Mouse (Mus musculus) regulatory T cell (primary cell): Measurements from ENCODE around the gene Dgkq.

Source experiments
- in situ Hi-C: fragments of 300-600 bp; cut with MboI, MseI; formaldehyde crosslinking; loops from one replicate; pipeline ENCODE4 v1.15.1; 2025; ENCODE audit warnings: high pct_unique_total_duplicates

Gene Dgkq

DNA sequence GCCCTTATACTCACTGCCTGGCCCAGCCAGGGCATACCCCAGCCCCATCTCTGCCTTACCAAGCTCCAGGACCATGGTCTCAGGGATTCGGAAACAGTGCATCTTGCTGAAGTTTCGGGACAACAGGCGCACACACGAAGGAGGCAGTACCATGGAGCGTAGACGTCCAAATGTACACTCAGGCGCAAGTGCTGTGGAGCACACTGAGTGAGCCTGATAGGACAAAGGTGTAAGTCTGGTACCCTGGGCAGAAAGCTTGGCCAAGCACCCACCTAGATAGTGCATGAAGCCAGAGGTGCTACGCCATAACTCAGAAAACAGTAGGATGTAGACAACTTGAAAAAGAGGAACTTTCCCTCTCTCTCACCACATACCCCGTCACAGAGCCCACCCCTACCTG lies 14.1 kb downstream of the Dgkq start:
- in situ Hi-C loops: loop anchor here (10.0 kb wide), 1 partner anchor 221 kb away; the partner anchor contains the start of gene Atp5k

DNA sequence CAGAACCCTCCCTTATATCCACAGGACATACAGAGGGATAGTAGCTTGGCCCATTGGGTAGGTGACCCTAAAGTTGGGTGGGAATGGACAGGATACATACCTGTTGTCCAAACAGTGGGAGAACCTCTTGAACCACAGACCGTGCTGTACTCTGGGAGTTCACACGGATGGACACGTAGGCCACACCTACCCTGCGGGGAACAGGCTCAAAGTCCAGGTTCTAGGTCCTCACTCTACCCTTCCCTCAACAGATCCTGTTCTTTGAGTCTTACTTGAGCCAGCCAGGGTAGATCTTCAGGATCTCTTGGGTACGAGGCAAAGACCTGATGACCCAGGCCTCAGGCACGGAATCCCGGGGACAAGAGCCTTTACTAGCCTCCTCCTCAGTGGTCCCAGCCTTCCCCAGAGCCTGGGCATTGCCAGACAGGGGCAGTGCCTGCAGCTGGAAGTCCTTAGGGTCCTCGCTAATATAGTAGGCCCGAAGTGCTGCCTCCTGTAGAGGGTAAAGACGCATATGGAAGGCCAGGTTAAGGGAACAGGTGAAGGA lies 15.0 kb downstream of the Dgkq start:
- in situ Hi-C loops: loop anchor here (10.0 kb wide), 1 partner anchor 220 kb away; the partner anchor contains the start of gene Atp5k

DNA sequence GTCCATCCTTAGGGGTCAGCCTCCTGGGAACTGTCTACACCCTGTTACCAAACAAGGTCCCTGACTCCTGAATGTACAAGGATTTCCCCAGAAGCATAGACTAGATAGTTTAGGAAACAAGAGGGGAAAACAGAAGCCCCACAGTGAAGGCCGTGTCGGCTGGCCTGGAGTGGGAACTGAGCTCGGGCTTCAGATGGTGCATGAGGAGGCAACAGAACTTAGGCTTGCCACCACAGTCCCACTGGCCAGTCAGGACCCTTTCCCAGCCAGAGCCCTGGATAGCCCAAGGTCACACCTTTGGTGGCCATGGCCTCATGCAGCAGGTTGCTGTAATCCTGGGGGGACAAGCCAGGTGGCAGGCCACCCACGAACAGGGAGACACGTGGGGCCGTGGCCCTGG lies 16.1 kb downstream of the Dgkq start:
- in situ Hi-C loops: loop anchor here (10.0 kb wide), 1 partner anchor 219 kb away; the partner anchor contains the start of gene Atp5k

DNA sequence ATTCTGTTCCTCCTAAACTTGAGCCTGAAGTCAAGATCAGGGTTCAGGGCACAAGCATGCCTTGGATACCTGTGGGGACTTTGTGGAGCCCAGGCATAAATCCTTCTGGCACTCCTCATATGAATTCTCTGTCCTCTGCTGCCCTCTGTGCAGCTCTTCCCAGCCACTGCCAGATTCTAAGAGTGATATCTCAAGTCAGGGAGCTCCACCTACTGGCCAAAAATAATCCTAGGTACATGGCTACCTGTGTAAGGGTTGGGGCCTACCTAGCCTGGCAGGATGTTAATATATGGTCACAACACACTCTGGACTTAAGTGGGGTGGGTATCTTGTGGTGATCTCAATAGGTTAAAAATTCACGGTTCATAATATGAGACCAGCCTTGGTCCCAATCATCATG lies 17.6 kb downstream of the Dgkq start:
- in situ Hi-C loops: loop anchor here (10.0 kb wide), 1 partner anchor 217 kb away; the partner anchor contains the start of gene Atp5k

DNA sequence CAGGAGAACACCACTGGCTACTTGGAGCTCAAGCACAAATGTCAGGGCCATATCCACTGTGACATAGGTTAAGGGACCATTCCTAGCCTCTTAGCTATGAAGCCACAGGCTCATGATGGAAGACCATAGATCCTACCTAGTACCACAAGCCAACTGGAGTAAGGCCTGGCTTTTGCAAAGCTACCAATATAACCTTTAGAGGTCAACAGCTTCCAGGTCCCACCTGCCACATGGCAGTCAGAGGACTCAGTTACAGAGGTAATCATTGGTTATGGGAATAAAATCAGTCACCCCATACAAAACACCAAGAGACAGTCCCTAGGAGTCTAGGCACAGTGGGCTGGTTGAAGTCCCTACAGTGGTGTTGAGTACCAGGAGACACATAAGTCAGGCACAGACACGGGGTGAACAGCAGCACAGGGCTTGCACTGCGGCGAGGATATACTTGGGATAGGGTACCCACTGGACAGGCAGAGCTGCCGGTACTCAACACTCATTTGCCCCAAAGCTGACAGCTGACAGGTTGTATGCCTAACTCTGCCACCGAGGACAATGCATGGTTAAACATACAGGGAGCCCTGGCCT lies 18.2 kb downstream of the Dgkq start:
- in situ Hi-C loops: loop anchor here (10.0 kb wide), 1 partner anchor 216 kb away; the partner anchor contains the start of gene Atp5k

DNA sequence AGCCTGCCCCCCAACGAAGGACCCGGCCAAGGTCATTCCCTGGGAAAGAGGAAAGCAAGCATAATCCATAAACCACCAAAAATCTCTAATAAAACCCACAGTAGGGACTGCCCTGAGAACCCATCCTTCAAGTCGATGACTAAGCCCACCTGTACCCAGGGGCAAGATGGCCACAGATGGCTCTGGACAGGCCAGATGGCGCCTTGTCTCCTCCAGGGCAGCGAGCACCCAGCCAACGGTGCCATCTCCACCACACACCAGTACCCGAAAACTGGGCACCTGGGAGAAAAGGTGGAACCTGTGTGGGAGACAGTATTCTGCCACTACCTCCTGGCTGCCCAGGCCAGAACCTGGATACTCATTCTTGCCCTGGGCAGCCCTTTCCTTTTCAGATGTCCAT lies 19.1 kb downstream of the Dgkq start:
- in situ Hi-C loops: loop anchor here (10.0 kb wide), 1 partner anchor 216 kb away; the partner anchor contains the start of gene Atp5k

DNA sequence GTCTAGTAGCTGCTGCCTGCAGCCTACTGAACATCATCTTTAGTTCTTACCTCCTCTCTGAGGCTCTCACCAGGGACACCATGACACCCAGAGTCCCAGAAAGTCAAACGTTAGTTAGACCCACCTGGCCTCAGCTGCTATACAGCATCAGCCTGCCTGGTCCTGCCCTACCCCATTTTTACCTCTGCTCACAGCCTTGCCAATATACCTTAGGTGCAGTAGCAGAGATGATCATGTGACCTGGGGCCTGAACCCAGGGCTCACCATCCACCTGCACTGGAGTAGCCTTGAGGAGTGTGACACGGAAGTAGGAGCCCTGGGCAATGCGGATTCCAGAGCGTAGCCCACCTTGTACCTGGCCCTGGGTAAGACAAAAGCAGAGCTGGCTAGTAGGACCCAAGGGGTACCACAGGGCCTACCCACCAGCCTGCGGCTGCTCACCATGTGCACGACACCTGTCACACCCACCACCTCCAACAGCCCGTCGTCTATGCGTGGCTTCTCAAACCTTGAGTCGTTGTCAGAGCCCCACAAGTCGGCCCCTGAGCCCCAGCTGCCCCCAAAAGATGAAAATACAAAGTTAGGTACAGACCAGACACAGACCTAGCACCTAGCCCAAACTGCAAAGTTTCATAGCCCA lies 20.4 kb downstream of the Dgkq start:
- in situ Hi-C loops: no loop called here

DNA sequence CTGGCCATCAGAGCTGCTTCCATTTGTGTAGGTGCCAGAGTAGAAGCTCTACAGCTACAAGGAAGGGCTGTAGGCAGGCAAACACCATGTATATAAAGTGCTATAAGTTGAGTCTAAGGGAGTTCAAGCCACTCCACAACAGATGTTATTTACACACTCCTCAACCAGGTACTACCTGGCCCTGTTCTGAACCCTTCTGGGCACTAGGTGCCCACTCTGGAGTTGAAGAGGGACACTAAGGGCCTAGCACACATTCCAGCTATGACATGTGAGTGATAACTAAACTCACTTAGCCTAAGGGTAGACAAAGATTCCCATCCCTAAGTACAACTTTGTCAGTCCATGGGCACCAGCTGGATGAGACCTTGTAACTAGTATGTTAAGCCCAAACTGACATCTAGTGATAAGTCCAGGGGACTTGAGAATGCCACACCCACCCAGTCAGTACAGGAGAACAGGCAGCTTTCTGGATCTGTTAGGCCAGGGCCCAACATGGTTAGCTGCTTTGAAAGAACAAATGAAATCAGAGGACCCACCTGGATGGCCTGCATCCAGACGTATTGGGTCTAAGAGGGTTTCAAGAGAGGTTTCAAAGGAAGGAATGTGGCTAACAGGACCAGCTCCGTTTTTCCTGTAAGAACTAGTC lies 21.5 kb downstream of the Dgkq start:
- in situ Hi-C loops: no loop called here

DNA sequence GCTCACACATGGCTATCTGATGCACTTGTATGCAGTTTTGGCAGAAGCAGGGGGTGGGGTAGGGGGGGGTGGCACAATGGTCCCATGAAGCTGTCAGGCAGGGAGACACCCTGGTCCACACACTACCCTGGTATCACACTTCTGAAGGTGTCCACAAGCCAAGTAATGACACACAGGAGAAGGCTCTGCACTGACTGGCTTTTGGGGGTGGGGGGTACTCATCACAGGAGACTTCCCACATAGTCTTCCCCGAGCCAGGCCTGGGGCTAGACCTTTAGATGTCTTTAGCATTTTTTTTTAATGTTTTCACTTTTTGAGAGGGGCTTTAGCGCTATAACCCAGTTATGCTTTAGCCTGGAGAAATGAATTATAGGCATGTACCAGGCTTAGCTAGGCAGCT lies 22.2 kb downstream of the Dgkq start:
- in situ Hi-C loops: no loop called here

DNA sequence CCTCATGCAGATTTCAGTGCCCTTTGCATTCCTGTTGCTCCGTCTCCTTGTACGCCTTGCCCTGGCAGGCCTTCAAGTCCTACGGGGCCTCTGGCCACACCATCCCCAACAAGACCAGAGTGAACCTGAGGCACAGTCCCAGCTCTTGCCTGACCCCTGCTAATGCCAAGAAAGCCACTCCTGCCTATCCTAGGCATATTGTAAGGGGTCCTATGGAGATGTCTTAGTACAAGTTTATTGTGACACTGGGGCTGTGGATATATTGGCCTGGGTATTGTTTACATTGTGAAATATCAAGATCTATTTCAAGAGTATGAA lies 23.2 kb downstream of the Dgkq start:
- in situ Hi-C loops: no loop called here

DNA sequence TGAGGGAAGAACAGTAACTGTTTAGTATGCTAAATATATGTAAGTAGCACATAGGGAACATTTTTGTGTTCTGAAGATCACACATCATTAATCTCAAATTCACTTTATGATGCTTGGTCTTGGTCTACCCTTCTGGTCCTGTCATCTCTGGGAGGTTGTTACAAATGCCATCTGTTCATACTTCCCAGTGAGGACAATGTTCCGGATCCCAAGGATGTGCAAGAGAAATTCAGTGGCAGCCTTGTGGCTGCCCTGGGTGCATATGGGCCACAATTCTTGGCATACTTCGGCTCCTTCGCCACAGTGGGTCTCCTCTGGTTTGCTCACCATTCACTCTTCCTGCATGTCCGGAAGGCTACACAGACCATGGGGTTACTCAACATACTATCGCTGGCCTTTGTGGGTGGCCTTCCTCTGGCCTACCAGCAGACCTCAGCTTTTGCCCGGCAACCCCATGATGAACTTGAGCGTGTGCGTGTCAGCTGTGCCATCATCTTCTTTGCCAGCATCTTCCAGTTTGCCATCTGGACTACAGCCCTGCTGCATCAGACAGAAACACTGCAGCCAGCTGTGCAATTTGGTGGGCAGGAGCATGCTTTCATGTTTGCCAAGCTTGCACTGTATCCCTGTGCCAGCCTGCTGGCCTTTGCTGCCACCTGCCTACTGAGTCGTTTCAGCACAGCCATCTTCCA lies 23.7 kb downstream of the Dgkq start:
- in situ Hi-C loops: no loop called here

DNA sequence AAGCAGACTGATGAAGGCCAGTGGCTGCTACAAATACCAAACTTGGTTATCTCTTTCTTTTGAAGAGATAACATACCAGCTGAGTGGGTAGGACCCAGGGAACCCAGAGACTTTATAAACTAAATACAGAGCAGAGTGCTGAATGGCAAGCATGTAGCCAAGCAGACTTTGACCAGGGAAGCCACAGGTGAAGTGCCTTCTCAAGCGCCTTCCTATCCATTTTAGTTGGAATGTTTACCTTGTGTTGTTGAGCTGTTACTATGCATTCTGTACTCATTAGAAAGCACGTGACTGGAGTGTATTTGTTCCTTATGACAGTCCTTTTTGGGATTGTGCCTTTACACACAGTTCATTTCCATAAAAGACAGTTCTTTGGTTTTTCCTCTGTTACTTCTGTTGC lies 25.8 kb downstream of the Dgkq start:
- in situ Hi-C loops: no loop called here

DNA sequence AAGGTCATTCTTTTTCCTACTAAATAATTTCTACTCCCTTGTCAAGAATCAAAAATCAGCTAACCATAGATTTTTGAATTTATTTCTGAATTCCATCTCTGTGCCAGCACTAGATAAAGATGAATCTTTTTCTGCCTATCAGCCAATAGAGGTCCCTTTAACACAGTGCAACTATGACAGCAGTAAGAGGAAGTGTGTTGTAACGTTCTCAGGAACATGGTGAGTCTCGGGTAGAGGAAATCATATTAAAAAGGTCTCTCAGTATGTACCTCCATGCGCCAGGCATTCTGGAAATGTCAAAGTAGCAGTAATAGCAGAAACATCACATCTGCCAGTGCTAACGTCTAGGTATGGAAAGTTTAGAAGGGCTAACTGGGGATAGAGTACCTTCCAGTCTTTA lies 33.3 kb downstream of the Dgkq start:
- in situ Hi-C loops: loop anchor here (10.0 kb wide), 1 partner anchor 851 kb away; no protein-coding TSS in a partner anchor

DNA sequence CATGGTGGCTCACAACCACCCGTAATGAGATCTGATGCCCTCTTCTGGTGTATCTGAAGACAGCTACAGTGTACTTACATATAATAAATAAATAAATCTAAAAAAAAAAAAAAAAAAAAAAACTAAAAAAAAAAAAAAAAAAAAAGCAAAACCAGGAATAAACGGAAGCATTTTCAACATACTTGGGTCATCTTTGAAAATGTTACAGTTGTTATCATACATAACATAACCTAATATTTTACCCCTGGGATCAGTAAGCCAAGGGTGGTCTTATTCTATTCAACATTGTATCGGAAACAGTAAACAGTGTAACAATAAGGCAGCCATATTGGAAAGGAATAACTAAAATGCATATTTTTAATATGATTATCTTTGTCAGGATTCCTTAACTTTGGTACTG lies 35.4 kb downstream of the Dgkq start:
- in situ Hi-C loops: loop anchor here (10.0 kb wide), 1 partner anchor 849 kb away; no protein-coding TSS in a partner anchor

DNA sequence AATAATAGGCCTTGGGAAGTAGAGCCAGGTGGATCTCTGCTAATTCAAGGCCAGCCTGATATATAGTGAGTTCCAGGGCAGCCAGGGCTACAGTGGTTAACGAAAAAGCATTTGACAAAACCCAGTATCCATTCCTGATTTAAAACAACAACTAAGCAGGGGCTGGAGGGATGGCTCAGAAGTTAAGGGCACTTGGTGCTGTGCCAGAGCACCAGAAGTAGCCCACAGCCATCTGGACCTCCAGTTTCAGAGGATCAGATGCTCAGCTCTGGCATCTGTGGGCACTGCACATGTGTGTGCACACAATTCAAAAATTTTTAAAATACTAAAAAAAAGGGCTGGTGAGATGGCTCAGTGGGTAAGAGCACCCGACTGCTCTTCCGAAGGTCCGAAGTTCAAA lies 35.8 kb downstream of the Dgkq start:
- in situ Hi-C loops: loop anchor here (10.0 kb wide), 1 partner anchor 849 kb away; no protein-coding TSS in a partner anchor

DNA sequence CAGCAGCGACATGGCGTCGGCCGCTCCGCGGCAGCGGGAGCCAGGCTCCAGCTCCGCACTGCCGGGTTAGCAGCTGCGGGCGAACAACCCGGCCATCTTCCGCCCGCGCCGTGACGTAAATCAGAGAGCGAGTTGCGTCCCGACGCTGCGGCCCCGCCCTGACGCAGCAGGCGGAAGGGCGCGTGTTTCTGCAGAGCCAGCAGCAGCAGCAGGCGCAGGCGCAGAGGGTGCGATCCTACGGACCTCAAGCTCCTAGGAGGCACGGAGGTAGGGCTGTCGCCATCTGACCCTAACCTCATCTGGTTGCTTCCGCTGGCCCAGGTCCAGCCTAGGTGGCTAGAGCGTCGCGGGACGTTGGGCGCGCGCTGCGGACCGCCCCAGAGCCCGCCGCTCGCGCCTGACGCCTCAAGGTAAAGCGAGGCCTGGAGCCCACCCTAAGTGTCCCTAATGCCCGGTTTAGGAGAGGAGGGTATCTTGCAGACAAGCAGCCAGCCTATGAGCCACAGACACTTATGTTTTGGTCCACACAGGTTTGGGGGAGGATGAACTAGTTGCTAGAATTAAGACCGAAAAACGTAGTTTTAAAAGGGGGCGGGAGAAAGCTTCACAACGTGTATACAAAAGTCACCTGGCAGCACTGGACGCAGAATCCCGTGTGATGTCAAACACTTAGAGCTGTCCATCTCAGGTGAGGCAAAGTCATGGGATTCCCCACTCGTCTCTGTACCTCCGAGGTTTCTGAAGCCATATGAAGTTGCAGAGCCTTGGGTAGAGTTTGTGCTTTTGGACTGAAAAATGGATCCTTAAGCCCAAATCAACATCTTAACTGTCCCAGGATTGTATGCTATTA lies 39.6 kb downstream of the Dgkq start, which contains the start of the genes Gak and Tmem175:
TSS of gene Gak (minus strand) at position 122 of the 850 bp plus-strand sequence.
TSS of gene Tmem175 (plus strand) at position 137 of the 850 bp plus-strand sequence.
- in situ Hi-C loops: loop anchor here (10.0 kb wide), 1 partner anchor 845 kb away; no protein-coding TSS in a partner anchor

DNA sequence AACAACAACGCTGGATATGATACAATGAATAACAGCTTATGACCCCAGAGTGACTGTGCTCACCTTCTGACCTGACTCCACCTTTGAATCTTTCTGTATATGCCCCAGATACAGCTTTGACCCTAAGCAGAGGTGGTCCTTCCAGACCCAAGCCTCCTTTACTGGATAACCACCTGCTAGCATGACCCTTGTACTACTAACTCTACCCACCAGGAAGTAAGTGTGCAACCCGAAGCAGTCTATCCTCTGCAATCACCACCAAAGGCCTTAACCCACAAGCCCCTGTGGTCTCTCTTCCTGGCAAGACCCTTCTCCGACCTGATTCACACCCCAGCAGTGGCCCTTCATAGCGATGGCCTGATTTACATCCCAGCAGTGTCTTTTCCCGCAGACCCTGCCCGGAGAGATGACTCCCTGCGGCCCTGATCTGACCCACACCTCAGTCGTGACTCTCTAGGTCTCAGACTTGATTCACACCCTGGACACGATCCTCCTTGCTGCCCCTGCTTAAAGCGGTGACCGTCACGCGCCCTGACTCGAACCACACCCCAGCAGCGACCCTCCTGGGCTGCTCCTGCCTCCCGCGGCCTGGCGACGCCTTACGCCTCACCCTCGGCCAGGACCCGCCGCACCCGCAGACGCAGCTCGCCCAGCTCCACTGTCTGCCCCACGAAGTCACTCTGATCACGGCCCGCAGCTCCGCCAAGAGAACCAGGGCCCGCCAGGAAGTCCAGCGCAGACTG lies 40.4 kb downstream of the Dgkq start:
- in situ Hi-C loops: no loop called here

DNA sequence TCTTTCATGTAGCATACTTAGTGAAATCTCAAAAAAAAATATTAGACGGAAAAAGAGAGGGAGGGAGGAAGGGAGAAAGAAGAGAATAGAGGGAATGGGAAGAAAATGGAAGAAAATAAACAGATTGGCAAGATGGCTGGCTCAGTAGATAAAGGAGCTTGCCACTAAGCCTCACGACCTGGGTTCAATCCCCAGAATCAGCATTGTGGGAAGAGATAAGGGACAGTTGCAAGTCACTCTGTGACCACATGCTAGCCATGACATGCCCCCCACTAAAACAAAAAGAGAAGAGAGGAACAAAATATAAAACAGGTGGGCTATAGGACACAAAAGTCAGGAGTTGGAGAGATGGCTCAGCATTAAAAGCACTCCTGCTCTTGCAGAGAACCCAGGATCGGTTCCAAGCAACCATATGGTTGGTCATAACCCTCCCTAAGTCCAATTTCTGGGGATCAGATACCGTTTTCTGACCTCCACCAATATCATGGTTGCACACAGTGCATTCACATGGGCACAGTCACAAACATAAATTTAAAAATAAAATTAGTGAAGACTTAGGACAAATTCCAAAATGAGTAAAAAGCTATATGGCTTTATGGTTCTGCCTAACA lies 43.3 kb downstream of the Dgkq start:
- in situ Hi-C loops: no loop called here

DNA sequence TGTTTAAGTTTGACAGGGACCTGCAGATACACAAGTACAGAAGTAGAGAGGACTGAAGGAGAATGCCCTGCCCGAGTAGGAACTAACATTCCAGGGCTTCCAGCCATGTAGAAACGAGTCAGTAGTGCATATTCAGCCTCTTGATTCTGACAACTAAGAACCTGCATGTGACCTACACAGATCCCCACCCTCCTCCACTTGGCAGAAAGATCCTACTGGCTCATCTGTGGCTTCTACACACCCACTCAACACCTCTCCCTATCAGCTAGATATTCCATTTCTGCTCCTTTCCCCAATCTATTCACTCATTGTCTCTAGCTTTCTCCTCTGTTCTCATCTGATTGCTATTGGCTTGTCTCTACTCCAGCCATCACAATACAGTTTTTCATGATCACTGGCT lies 47.6 kb downstream of the Dgkq start:
- in situ Hi-C loops: loop anchor here (25.0 kb wide), 1 partner anchor 1690 kb away; no protein-coding TSS in a partner anchor
